Mouse (Mus musculus): ENCODE results near the gene S100a16.

S100a16 gene

GRCm38 (mm10) chr3:90537141-90537904, at the start of gene S100a16:
Gene S100a16, plus strand, starts transcription at chr3:90537254.
- DNase-seq, result peak; percentile 18

- DNase-seq, result no peak
These were observed 48.5 kb upstream of the S100a16 start for GRCm38 (mm10) chr3:90488576-90488975.

- peak; percentile 97 for DNase-seq
These were observed 46.3 kb upstream of the S100a16 start, which contains the start of gene Snapin for GRCm38 (mm10) chr3:90490696-90491256. Gene Snapin, minus strand, starts transcription at chr3:90491033.

- DNase-seq, result no peak
These were observed 45.7 kb upstream of the S100a16 start for GRCm38 (mm10) chr3:90491350-90491749.

GRCm38 (mm10) chr3:90493831-90494540, 43.1 kb upstream of the S100a16 start:
- no peak for DNase-seq

GRCm38 (mm10) chr3:90495850-90496525, 41.1 kb upstream of the S100a16 start:
- no peak for DNase-seq

- no peak for DNase-seq
These were observed 39.5 kb upstream of the S100a16 start for GRCm38 (mm10) chr3:90497597-90497996.

- DNase-seq, result no peak
These were observed 33.6 kb upstream of the S100a16 start for GRCm38 (mm10) chr3:90503444-90503843.

- no peak for DNase-seq
These were observed 31.8 kb upstream of the S100a16 start for GRCm38 (mm10) chr3:90505216-90505615.

- DNase-seq, result no peak
These were observed 30.7 kb upstream of the S100a16 start for GRCm38 (mm10) chr3:90506362-90506761.

- no peak for DNase-seq
These were observed 28.6 kb upstream of the S100a16 start for GRCm38 (mm10) chr3:90508287-90508949.

- peak; percentile 100 for DNase-seq
These were observed 27.9 kb upstream of the S100a16 start, which contains the start of gene Chtop for GRCm38 (mm10) chr3:90508950-90509746. Gene Chtop, minus strand, starts transcription at chr3:90509498.

GRCm38 (mm10) chr3:90509747-90510123, 27.3 kb upstream of the S100a16 start:
- DNase-seq, result no peak

- no peak for DNase-seq
These were observed 24.8 kb upstream of the S100a16 start for GRCm38 (mm10) chr3:90512276-90512675.

- DNase-seq, result no peak
These were observed 24.0 kb upstream of the S100a16 start for GRCm38 (mm10) chr3:90512948-90513642.

GRCm38 (mm10) chr3:90513796-90514590, 23.1 kb upstream of the S100a16 start, which contains the start of the genes S100a1 and S100a13:
Gene S100a1, minus strand, starts transcription at chr3:90514392.
Gene S100a13, plus strand, starts transcription at chr3:90514435.
- peak; percentile 37 for DNase-seq

GRCm38 (mm10) chr3:90514691-90515090, 22.4 kb upstream of the S100a16 start:
- peak; percentile 84 for DNase-seq

- no peak for DNase-seq
These were observed 21.8 kb upstream of the S100a16 start for GRCm38 (mm10) chr3:90515242-90515641.

- DNase-seq, result no peak
These were observed 21.3 kb upstream of the S100a16 start for GRCm38 (mm10) chr3:90515789-90516188.

GRCm38 (mm10) chr3:90517711-90518110, 19.3 kb upstream of the S100a16 start:
- DNase-seq, result no peak

All from embryo, embryonic 11 days (tissue).